Mouse (Mus musculus) mouse embryonic stem cell (cell line): Measurements from ENCODE around the gene Ccdc184.

Experiments used
- in situ Hi-C, 2 experiments: fragments of 300-500 bp; cut with MboI; formaldehyde crosslinking; loops; 1 replicate in 1 of 2; 3 replicates in 1 of 2; pipeline ENCODE4 v1.14.3; 2019 to 2020; ENCODE audit warnings: low sequenced_read_pairs in 2 of 2, low pct_unique_long_range_greater_than_20kb in 1 of 2, mixed read lengths in 1 of 2; ENCODE audit not compliant: unreplicated experiment in 1 of 2

Gene Ccdc184

DNA sequence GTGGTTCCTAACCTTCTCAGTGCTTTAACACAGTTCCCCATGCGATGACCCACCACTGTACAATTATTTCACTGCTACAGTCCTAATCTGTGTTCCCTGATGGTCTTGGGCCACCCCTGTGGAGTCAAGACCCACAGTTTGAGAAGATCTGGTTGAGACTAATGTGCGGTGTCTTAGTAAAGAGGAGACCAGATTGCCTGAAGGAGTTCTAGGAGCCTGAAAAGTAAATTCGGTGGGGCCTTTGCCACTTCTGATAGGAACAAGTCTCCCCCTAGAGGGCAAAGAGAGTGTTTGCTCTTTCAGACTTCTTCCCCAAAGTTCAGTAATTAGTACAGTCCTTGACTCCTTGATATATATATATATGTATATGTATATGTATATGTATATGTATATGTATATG, 13.3 kb upstream of the Ccdc184 start:
- in situ Hi-C loops: loop anchor here in 1 of 2 experiments (25.0 kb wide), 1 partner anchor 291 kb away; no protein-coding TSS in a partner anchor

DNA sequence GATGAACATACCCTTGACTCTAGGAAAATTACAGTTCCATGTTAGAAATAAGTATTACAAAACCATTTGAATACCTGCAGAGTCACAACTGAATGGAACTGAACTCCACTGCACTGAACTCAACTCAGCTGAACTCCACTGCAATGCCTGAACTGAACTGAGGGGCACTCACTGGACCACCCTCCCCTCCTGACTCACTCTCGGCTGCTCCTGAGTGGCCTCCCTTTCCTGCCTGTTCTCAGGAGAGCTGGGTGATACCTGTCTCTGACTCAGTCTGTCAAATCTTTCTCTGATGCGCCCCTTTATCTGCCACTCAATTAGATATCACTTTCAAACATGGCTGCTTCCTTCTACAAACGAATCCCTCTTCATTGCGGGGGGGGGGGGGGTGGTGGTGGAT, 12.8 kb upstream of the Ccdc184 start:
- in situ Hi-C loops: loop anchor here in 1 of 2 experiments (25.0 kb wide), 1 partner anchor 292 kb away; no protein-coding TSS in a partner anchor

DNA sequence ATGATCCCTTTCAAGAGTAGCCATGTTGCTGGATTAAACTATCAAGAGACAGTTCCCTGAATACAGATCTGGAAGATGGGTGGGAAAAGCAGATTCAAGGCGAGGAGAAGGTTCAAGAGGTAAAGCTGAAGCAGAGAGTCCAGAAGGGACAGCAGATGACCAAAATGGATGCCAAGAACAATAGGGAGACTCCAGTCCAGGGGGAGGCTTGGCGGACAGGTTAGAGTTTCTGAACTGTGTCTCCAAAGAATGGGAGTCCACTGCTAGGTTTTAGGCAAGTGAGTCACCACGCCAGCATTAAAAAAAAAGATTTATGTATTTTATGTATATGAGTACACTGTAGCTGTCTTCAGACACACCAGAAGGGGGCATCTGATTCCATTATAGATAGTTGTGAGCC, 12.3 kb upstream of the Ccdc184 start:
- in situ Hi-C loops: loop anchor here in 1 of 2 experiments (25.0 kb wide), 1 partner anchor 292 kb away; no protein-coding TSS in a partner anchor

DNA sequence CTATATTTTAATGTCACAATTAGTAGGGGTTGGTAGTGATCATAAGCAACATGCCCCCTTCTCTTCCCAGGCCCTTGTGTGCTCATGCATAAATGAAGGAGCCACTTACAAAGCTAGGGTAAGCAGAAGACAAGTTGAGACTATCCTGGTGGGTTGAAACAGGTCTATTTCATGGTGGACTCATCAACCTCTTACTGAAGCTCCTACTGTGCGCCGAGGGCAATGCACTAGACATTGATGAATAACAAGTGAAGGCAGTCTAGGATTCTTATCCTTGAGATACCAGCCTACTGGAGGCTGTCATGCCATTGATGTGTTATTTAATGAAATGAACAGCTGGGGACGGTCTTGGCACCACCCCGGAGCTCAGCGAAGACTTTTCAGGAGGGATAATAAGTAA, 11.7 kb upstream of the Ccdc184 start:
- in situ Hi-C loops: loop anchor here in 1 of 2 experiments (25.0 kb wide), 1 partner anchor 293 kb away; no protein-coding TSS in a partner anchor

DNA sequence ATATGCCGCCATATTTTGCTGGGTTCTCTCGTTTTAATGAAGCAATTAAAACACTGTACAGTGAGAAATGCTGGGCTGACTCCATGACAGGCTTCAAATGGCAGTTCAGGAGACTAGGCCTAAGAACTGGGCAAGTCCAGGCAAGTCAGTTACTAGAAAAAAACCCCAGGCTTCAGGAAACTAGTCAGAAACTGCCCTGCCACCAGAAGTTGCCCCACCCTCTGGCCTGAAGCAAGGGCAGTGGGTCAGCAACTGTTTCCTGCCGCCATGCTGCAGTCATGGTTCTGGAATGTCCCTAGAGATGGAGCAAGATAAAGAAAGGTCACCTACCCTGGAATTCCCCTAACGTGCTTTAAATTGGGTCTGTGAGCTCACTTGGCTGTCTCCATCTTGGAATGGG, 11.0 kb upstream of the Ccdc184 start:
- in situ Hi-C loops: loop anchor here in 1 of 2 experiments (25.0 kb wide), 1 partner anchor 294 kb away; no protein-coding TSS in a partner anchor

DNA sequence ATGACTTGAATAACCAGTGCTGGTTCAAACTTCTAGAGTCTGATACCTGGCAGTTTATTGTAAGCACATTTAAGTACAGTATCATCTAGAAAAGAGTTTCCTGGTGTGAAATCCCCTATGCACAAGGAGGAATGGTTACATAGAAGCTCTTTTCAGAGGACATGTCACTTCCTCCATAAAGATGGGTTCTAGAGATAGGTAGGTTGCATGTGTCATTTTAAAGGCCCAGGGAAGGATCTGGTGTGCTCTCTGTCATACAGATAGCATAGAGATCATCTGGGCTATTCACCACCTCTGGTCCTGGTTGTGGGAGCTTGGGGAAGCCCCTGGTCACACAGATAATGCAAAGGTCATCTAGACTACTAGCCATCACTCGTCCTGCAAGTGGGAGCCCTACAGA, 9.7 kb upstream of the Ccdc184 start:
- in situ Hi-C loops: loop anchor here in 1 of 2 experiments (25.0 kb wide), 1 partner anchor 295 kb away; no protein-coding TSS in a partner anchor

DNA sequence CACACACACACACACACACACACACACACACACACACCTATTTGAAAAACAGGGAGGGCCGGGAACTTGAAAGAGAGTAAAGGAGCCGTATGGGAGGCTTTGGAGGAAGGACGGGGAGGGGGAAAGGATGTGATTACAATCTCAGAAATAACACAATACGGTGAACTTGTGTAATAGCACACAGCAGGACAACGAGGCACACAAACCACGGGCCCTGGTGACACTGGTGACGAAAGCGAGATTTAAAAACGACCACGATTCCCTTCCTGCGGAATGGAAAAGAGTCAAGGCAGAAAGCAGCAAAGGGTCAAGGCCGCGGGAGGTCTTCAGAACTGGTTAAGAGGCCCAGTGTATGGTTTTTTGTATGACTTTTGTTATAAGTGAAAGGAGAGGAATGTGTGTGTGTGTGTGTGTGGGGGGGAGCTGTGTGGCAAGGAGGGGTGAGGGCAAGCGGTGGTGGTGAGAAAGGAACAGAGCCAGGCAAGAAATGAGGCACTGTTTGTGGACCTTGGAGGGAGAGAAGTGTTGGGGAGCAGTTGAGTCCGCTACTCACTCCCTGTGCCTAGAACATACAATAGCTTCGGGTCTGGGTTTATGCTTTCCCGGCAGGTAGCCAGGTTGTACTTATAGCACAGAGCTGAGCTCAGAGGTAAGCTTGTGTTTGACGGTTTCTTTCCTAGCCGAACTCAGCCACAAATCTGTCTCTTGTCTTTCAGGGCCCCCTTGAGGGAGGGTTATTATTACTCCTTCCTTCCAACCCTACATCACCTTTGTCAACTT, 5.7 kb upstream of the Ccdc184 start:
- in situ Hi-C loops: loop anchor here in 1 of 2 experiments (25.0 kb wide), 1 partner anchor 299 kb away; no protein-coding TSS in a partner anchor

DNA sequence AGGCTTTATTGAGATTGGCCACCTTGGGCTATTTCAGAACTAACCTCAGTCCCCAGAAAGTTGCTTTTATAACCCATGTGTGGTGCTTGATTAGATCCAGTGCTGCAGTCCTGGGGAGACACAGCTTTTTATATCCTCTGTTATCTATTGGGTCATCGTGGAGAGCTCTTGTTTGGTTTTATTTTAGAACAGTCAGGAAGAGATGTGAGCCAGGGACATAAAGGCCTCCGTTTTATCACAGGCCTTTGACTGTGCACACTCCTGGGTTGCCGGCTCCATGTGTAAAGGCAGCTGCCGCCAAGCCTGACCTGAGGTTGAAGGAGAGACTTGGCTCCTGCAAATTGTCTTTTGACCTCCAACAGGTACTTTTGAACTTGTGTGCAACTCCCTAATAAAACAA, 4.4 kb upstream of the Ccdc184 start:
- in situ Hi-C loops: loop anchor here in 1 of 2 experiments (25.0 kb wide), 1 partner anchor 300 kb away; no protein-coding TSS in a partner anchor

DNA sequence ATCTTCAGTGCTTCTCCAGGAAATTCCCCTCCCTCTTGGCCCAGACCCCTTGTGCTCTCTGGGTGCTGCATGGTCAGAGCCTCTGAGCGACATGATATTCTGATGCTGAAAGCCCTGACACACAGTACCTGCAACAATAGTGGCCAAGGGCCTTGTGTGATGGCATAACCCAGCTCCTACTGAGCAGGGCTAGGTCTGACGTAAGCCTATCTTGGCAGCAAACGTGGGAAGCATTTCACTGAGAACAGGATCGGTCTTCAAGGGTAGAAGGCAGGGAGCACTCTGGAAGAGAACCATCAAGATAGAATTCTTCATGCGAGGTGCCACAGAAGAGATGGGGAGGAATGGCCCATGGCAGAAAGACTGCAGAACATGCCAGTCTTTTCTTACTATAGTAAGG, 1.4 kb upstream of the Ccdc184 start, which contains the start of gene Asb8:
Asb8 (minus strand) TSS at position 101 of the 400 bp plus-strand sequence.
- in situ Hi-C loops: loop anchor here in 1 of 2 experiments (25.0 kb wide), 1 partner anchor 303 kb away; no protein-coding TSS in a partner anchor

DNA sequence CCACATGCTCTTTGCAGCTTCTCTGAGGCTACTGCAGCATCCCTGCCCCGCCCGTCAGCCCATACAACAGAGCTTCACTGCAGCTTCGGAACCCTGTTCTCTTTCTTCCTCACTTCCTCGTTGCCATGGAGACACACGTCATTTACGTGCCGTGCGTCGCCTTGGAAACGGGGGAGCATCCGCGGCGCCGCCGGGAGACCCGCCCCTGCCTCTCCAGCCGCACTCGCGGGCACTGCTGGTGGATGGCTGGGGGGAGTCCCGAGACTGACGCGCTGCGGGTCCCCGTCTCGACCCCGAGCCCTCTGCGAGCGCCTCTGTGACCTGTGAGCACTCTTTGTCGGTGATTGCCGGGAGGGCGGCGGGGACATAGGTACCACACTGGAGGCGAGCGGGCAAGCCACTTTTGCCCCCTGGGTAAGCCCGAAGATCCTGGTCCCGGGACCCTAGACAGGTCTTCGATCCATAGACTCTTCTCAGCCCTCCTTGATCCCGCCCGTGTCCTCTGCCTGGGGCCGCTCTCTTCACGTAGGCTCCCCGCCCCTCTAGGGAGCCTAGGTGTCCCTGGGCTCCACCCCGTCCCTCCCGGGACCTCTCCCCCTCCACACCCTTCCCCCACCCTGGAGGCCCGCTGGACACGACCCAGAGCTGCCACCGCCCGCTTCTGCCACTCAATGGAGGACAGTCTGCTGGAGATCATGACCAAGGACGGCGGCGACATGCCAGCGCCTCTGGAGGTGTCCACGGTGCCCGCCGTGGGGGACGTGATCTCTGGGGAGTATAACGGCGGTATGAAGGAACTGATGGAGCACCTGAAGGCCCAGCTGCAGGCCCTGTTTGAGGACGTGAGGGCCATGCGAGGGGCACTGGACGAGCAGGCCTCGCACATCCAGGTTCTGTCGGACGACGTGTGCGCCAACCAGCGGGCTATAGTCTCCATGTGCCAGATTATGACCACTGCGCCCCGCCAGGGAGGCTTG, 975 bp downstream of the Ccdc184 start:
- in situ Hi-C loops: loop anchor here in 1 of 2 experiments (25.0 kb wide), 1 partner anchor 306 kb away; no protein-coding TSS in a partner anchor

DNA sequence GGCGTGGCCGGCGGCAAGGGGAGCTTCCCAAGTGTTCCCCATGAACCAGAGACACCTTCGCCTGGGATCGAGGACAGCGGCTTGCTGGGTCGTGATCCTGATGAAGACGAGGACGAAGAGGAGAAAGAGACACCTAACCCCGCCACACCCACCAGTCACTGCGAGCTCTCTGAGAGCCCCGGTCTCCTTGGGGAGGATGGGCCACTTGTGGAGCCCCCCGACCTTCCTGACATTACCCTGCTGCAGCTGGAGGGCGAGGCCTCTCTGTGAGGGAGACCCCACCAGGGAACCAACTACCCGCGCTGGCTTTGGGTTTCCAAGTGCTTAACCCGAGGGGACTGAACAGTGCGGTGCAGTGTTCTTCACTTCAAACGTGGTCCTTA, 1.7 kb downstream of the Ccdc184 start:
- in situ Hi-C loops: loop anchor here in 1 of 2 experiments (25.0 kb wide), 1 partner anchor 306 kb away; no protein-coding TSS in a partner anchor

DNA sequence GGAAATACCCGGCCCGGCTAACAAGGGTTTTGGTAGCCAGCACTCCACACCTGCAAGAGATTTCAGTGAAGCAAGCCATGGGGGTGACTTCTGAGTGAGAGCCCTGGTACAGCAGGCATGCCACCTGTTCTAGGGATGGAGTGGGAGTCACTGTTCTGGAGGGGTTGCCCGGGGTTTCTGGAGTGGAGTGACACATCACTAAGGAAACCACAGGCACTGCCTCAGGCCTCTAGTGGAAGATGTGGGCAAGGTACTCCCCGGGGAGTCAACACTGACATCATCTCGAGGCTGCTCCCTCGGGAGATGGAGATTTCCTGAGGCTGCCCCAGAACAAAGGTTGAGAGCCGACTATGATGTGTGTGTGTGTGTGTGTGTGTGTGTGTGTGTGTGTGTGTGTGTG, 3.4 kb downstream of the Ccdc184 start:
- in situ Hi-C loops: loop anchor here in 1 of 2 experiments (25.0 kb wide), 1 partner anchor 308 kb away; no protein-coding TSS in a partner anchor

DNA sequence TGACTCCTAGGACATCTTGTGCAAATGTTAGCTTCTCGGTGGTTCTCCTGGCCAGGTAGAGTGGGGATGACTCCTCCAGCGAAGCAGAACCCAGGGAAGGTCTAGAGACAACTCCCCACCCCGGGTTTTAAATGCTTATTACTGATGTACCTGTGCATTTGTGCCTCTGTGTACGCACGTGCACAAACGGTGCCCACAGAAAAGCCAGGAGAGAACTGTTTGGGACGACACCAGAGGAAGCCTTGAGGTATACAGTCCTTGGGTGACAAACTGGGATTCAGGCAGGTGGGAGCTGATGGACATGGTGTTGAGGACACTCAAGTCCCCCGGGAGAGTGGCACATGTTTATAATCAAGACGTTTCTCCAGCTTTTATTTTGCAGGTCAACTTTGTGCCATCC, 4.0 kb downstream of the Ccdc184 start:
- in situ Hi-C loops: loop anchor here in 1 of 2 experiments (25.0 kb wide), 1 partner anchor 309 kb away; no protein-coding TSS in a partner anchor

DNA sequence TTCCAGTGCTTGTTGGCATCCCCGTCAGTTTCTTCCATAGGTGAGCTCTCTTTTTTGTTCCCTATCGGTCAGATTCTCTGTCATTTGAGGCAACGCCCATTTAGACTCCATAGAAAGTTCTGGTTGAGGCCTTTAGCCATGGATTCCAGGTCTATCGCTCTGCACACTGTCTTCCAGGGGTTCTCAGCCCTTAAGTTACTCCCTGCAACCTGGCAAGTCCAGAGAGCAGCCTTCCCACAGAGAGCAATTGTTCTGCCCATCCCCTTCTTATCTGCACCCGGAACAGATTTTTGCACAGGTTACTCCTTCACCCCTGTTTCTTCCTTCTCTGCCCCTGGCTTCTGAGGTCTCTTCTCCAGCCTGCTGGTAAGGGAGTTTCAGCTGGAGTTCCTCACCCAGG, 5.2 kb downstream of the Ccdc184 start:
- in situ Hi-C loops: loop anchor here in 1 of 2 experiments (25.0 kb wide), 1 partner anchor 310 kb away; no protein-coding TSS in a partner anchor

DNA sequence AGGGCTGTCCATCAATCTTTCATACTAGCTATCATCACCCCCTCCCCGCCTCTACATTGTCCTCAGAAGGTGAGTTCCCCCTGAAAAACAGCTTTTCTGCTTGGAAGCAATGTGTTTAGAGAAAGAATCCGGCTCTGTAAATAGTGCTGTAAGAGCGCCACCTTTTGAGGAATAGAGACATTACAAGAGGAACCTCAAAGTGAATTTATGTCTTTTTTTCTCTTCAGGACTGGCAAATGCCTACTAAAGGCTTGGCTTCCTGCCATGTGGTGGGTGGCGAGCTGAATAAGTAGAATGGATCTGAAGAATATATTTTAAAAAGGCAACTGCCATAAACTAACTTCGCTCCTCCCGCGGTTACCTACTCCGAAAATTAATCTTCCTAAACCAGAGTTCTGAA, 6.9 kb downstream of the Ccdc184 start:
- in situ Hi-C loops: loop anchor here in 1 of 2 experiments (25.0 kb wide), 1 partner anchor 312 kb away; no protein-coding TSS in a partner anchor

DNA sequence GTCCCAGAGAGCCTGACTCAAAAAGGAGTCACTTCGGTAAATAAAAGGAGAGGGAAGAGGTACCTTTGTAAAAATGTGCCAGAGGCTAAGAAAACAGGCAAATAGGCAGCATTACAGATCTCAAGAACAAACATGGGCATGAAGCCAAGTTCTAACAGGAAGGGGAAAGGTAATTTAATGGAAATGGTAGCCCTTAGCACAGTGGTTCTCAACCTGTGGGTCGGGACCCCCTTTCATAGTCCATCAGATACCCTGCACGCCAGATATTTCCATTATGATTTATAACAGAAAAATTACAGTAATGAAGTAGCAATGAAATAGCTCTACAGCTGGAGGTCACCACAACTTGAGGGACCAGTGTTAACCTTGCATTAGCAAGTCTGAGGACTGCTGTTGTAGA, 10.4 kb downstream of the Ccdc184 start:
- in situ Hi-C loops: no loop called here

DNA sequence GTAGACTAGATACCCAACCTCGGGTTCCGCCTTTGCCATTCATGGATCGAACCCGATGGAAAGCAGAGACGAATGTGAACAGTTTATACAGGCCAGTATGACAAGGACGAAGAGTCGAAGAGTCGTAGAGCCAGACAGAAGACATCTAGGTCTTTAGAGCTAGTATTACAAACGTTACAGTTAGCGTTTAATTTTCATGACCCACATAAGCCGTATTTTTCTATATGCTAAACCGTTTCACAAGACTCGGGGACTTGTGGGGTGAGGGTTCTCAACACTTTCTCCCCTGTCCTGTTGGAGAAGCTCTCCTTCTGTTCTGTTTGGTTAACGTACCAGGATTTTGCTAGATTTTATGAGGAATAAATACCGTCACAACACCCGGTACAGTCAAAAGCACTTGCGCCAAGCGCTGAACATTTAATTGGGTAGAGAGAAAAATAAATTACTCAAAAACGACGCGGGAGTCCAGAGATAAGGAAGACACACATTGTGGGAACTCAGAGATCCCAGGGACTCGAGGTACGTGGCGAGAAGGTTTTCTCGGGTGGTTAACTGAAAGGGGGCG, 13.7 kb downstream of the Ccdc184 start:
- in situ Hi-C loops: loop anchor here (10.0 kb wide), 1 partner anchor 214 kb away; no protein-coding TSS in a partner anchor
